Mouse (Mus musculus): ENCODE results near the gene Ropn1. TPM values are rescaled to one million over a fixed set of nuclear protein-coding genes. Genes with fewer than 3 reads are reported as not detected.
"Not testable (repeated sequence)": the region's sequence is repeated elsewhere in the genome, so short reads cannot be mapped to it uniquely, and the experiment has no call there.

The Ropn1 gene
- polyA plus RNA-seq, 1 experiment, result not detected

DNA sequence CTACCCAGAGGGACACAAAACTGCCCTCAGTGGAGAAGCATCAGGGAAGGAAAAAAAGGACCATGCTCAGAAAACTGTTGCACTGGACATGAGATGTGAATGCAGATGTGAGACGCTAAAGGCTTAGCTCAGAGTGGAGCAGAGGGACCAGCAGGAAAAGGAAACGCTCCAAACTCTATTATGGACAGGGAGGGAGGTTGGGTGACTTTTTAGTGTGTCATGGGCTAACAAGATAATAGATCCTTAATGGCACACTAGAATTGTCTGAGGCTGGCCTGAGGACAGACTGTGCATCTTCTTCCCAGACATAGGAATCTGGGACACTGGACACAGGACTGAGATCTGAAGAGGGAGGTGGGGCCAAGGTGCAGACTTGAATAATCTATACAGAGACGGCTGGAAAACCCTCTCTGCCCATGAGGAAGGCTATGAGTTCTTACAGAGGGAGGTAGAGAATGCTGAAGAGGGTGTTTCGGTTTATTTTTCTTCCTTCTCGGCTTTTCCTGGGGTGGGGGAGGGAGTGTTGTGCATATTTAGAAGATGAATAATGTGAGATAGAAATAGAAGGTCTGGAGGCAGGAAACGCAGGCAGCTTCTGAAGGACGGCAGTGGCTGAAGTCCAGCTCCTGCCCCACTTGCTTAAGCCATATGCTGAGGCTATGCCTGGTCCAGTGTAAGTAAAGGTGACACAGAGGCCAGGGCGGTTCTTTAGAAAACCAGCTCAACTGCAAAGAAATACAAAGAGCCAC is 6.0 kb upstream of the Ropn1 start:
- no peak overlapping the region for H3K4me3 ChIP-seq (ENCODE audit: insufficient read depth, low read length)
- H3K27ac ChIP-seq (ENCODE audit: insufficient read depth, low read length), result peak overlapping the region; percentile 74
- TF ChIP-seq POLR2A (IDR thresholded peaks at IDR 0.05; ENCODE audit: low read depth, low read length), result no peak
- TF ChIP-seq CTCF (IDR thresholded peaks at IDR 0.05; ENCODE audit: borderline replicate concordance, insufficient read depth, low read length), result no peak
- peaks cover 8% of the 10 kb centered on the region; the same call in 1 of the 2 replicates for H3K4me1 ChIP-seq (ENCODE audit: control insufficient read depth, insufficient read depth, low read length)

GRCm38 (mm10) chr16:34653023-34653422 is 3.3 kb downstream of the Ropn1 start:
- TF ChIP-seq CTCF (IDR thresholded peaks at IDR 0.05; ENCODE audit: borderline replicate concordance, insufficient read depth, low read length) (no peak), POLR2A (IDR thresholded peaks at IDR 0.05; ENCODE audit: low read depth, low read length) (no peak)
- Histone ChIP-seq H3K4me1 (ENCODE audit: control insufficient read depth, insufficient read depth, low read length) (peaks cover 2% of the 10 kb centered on the region; the same call in 1 of the 2 replicates), H3K27ac (ENCODE audit: insufficient read depth, low read length) (no peak overlapping the region), H3K4me3 (ENCODE audit: insufficient read depth, low read length) (no peak overlapping the region)

GRCm38 (mm10) chr16:34657566-34657965 is 7.8 kb downstream of the Ropn1 start:
- not testable (repeated sequence) for H3K4me1 ChIP-seq (ENCODE audit: control insufficient read depth, insufficient read depth, low read length); H3K27ac ChIP-seq (ENCODE audit: insufficient read depth, low read length)
- peak overlapping the region; percentile 30 for H3K4me3 ChIP-seq (ENCODE audit: insufficient read depth, low read length)

DNA sequence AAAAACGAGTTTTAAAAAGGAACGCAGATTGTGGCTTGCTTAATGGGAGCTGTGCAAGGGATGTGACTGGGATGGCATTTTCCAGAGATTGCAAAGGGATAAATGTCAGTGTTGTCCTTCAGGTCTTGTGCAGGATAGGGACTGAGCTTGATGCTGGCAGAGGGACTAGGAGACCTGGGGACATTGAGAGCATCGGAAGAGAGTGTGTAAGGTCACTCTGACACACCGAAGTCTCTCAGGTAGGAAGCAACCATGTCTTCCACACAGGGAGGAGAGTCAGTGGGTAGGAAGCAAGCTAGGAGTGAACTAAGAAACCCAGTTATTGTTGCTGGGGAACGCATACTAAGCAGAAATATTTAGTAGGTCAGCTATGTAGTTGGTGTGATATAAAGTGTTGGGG is 8.3 kb downstream of the Ropn1 start:
- H3K4me3 ChIP-seq (ENCODE audit: insufficient read depth, low read length), result no peak overlapping the region
- H3K4me1 ChIP-seq (ENCODE audit: control insufficient read depth, insufficient read depth, low read length), result peaks cover 3% of the 10 kb centered on the region; the same call in 1 of the 2 replicates
- no peak for TF ChIP-seq CTCF (IDR thresholded peaks at IDR 0.05; ENCODE audit: borderline replicate concordance, insufficient read depth, low read length)
- no peak for TF ChIP-seq POLR2A (IDR thresholded peaks at IDR 0.05; ENCODE audit: low read depth, low read length)
- no peak overlapping the region for H3K27ac ChIP-seq (ENCODE audit: insufficient read depth, low read length)

- peaks cover 3% of the 10 kb centered on the region; the same call in 1 of the 2 replicates for H3K4me1 ChIP-seq (ENCODE audit: control insufficient read depth, insufficient read depth, low read length)
- H3K4me3 ChIP-seq (ENCODE audit: insufficient read depth, low read length), result no peak overlapping the region
- TF ChIP-seq POLR2A (IDR thresholded peaks at IDR 0.05; ENCODE audit: low read depth, low read length) (no peak), CTCF (IDR thresholded peaks at IDR 0.05; ENCODE audit: borderline replicate concordance, insufficient read depth, low read length) (no peak)
- no peak overlapping the region for H3K27ac ChIP-seq (ENCODE audit: insufficient read depth, low read length)
Measured at GRCm38 (mm10) chr16:34658388-34658787, 8.7 kb downstream of the Ropn1 start.

- H3K4me1 ChIP-seq (ENCODE audit: control insufficient read depth, insufficient read depth, low read length), result no peaks in the 10 kb centered on the region
- H3K4me3 ChIP-seq (ENCODE audit: insufficient read depth, low read length), result no peak overlapping the region
- no peak overlapping the region for H3K27ac ChIP-seq (ENCODE audit: insufficient read depth, low read length)
- TF ChIP-seq CTCF (IDR thresholded peaks at IDR 0.05; ENCODE audit: borderline replicate concordance, insufficient read depth, low read length) (no peak), POLR2A (IDR thresholded peaks at IDR 0.05; ENCODE audit: low read depth, low read length) (no peak)
Measured at GRCm38 (mm10) chr16:34664553-34664952, 14.8 kb downstream of the Ropn1 start.

DNA sequence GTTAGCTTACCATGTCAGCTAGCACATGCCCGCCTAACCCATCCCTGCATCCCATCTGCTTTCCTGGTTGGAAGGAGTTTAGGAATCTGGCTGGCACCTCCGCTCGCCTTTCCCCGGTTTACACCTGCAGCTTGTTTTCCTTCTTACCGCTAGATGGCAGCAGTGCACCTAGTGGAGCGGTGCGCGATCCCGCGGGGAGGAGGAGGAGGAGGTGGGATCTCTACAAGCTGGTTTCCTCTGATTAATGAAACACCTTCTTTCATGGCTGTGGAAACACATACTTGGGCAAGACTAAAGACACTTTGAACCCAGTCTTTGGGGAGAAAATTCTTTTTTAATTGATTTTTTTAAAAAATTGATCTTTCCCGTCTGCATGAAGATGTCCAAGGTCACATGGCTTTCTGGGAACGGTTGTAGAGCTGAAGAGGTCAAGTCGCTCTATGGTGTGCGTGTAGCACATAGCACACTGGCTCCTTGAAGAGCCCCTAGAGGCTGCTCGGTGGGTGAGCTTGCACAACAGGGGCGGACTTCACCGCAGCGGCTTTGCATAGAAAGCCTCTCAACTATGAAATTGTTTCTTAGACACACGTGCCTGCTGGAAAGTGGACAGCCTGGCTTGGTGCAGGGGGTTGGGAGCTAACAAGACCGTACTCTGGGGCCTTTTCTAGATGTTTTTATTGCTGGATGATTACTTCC is 17.5 kb downstream of the Ropn1 start:
- Histone ChIP-seq H3K27ac (ENCODE audit: insufficient read depth, low read length) (no peak overlapping the region), H3K4me3 (ENCODE audit: insufficient read depth, low read length) (no peak overlapping the region), H3K4me1 (ENCODE audit: control insufficient read depth, insufficient read depth, low read length) (no peaks in the 10 kb centered on the region)
- TF ChIP-seq CTCF (IDR thresholded peaks at IDR 0.05; ENCODE audit: borderline replicate concordance, insufficient read depth, low read length) (peak; percentile 96), POLR2A (IDR thresholded peaks at IDR 0.05; ENCODE audit: low read depth, low read length) (no peak)

DNA sequence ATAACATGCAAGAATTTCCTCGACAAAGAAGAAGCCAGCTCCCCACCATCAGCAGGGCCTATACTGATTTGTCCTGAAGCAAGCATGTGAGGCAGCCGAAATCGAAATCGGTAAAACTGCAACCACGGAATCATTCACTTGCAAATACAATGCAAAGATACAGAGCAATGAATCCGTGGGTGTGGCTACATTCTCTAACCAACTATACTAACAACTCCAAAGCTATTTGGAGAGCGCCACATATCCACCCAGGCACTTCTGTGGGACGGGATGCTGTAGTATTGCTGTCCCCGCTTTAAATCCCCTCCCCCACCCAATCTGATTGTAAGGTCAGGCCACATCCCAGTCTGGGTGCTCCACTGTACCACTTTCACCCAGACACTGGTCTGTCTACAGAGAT is 18.6 kb downstream of the Ropn1 start:
- TF ChIP-seq POLR2A (IDR thresholded peaks at IDR 0.05; ENCODE audit: low read depth, low read length) (no peak), CTCF (IDR thresholded peaks at IDR 0.05; ENCODE audit: borderline replicate concordance, insufficient read depth, low read length) (no peak)
- H3K27ac ChIP-seq (ENCODE audit: insufficient read depth, low read length), result no peak overlapping the region
- H3K4me1 ChIP-seq (ENCODE audit: control insufficient read depth, insufficient read depth, low read length), result no peaks in the 10 kb centered on the region
- H3K4me3 ChIP-seq (ENCODE audit: insufficient read depth, low read length), result no peak overlapping the region

DNA sequence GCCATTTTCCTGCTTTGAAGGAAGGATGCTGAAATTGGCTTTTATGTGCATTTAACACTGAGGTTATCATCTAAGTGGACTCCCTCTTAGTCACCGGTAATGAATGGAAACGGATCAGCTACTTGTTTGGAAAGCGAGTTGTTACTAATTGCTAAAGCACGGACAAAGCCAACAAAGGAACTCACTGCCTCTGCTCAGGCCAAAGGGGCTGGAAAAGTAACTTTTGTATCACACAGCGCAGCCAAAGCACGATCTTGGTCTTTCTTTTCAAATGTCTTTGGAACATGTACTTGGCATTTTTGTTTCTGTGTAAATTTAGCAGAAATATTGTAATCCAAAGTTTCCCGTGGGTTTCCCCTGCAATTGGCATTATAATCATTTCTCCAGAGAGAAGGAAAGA is 22.2 kb downstream of the Ropn1 start:
- no peak overlapping the region for H3K27ac ChIP-seq (ENCODE audit: insufficient read depth, low read length)
- no peak for TF ChIP-seq CTCF (IDR thresholded peaks at IDR 0.05; ENCODE audit: borderline replicate concordance, insufficient read depth, low read length)
- TF ChIP-seq POLR2A (IDR thresholded peaks at IDR 0.05; ENCODE audit: low read depth, low read length), result no peak
- H3K4me1 ChIP-seq (ENCODE audit: control insufficient read depth, insufficient read depth, low read length), result no peaks in the 10 kb centered on the region
- no peak overlapping the region for H3K4me3 ChIP-seq (ENCODE audit: insufficient read depth, low read length)

GRCm38 (mm10) chr16:34672822-34673221 is 23.1 kb downstream of the Ropn1 start:
- Histone ChIP-seq H3K4me1 (ENCODE audit: control insufficient read depth, insufficient read depth, low read length) (no peaks in the 10 kb centered on the region), H3K27ac (ENCODE audit: insufficient read depth, low read length) (no peak overlapping the region)
- TF ChIP-seq CTCF (IDR thresholded peaks at IDR 0.05; ENCODE audit: borderline replicate concordance, insufficient read depth, low read length), result no peak
- no peak for TF ChIP-seq POLR2A (IDR thresholded peaks at IDR 0.05; ENCODE audit: low read depth, low read length)

More at GRCm38 (mm10) chr16:34672822-34673221, 23.1 kb downstream of the Ropn1 start:
- H3K4me3 ChIP-seq (ENCODE audit: insufficient read depth, low read length), result no peak overlapping the region
